Mouse (Mus musculus) kidney, adult 2 months (tissue): Measurements from ENCODE around the gene Sptb. TPM values are rescaled to one million over a fixed set of nuclear protein-coding genes. Genes with fewer than 3 reads are reported as not detected.

Experiments
- DNase-seq: peaks from one replicate; pipeline ENCODE4 v3.0.0; 2021
- H3K27ac ChIP-seq: fragments of 200-500 bp; 2 replicates; pipeline ENCODE4 v1.5.1; 2012; ENCODE audit warnings: low read depth, low read length, control low read depth, inconsistent platforms; ENCODE audit not compliant: insufficient read depth
- H3K27me3 ChIP-seq: fragments of 200-500 bp; replicated peaks from 2 replicates; pipeline ENCODE4 v1.6.1; 2012; ENCODE audit warnings: mild to moderate bottlenecking, moderate library complexity, low read length, inconsistent platforms; ENCODE audit not compliant: control insufficient read depth, insufficient read depth
- H3K36me3 ChIP-seq: fragments of 200-500 bp; 2 replicates; pipeline ENCODE4 v1.6.1; 2012; ENCODE audit warnings: mild to moderate bottlenecking, moderate library complexity, low read length, inconsistent platforms; ENCODE audit not compliant: control insufficient read depth, insufficient read depth
- H3K4me1 ChIP-seq: fragments of 200-500 bp; 2 replicates; pipeline ENCODE4 v1.6.1; 2011; ENCODE audit warnings: low read length; ENCODE audit not compliant: control insufficient read depth, insufficient read depth
- H3K4me3 ChIP-seq: fragments of 200-500 bp; 2 replicates; pipeline ENCODE4 v1.5.1; 2011; ENCODE audit warnings: mild to moderate bottlenecking, low read depth, low read length, control low read depth; ENCODE audit not compliant: insufficient read depth
- CTCF ChIP-seq: fragments of 200-500 bp; conservative IDR thresholded peaks from 2 replicates; pipeline ENCODE4 v1.5.1; 2011; ENCODE audit warnings: low read depth, mild to moderate bottlenecking, control low read depth, low read length, moderate library complexity, mixed read lengths; ENCODE audit not compliant: insufficient read depth, insufficient read length
- POLR2A ChIP-seq: fragments of 200-500 bp; IDR thresholded peaks from one replicate; pipeline ENCODE4 v1.6.1; 2011; ENCODE audit warnings: low read depth, low read length, control low read depth
- WGBS: fragments of 180-500 bp; shearing (Covaris S2); methylation state at CpG from one replicate; pipeline ENCODE4 v1.1.7; 2018; 5-methylcytosine and 5-hydroxymethylcytosine counted together
- polyA plus RNA-seq: library from polyadenylated mRNA; depleted of rRNA; stranded (reverse); fragments of >200 nt; gene quantifications from 2 replicates; pipeline ENCODE4 v1.2.3, GENCODE M21; 2012

The Sptb gene
- polyA plus RNA-seq, 1 experiment, result 1.9 TPM

DNA sequence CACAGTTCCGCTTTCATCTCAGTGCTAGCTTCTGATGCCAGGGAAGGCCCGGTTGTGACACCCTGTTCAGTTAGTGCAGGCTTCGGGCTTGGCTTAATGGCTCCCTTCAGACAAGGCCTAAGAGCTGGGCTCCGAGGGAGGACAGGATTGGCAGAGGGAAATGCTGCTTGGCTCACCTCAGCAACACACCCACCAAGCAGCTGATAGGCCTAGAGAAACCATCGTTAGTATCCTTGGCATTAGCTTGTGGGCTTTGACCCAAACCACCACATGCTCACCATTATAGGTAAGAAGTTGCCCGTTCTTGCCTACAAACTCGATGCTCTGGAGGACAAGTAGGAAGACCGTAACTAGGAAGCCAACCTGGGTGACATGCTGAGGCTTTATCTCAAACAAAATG is 38.3 kb downstream of the Sptb start:
- H3K27me3 ChIP-seq, result no peaks in the 10 kb centered on the region
- 87% methylated on average over 8 of the region's 8 CpGs for WGBS
- no peak for DNase-seq
- H3K4me3 ChIP-seq, result no peak overlapping the region
- TF ChIP-seq CTCF (no peak), POLR2A (no peak)
- no peaks in the 10 kb centered on the region for H3K36me3 ChIP-seq
- no peak overlapping the region for H3K27ac ChIP-seq
- H3K4me1 ChIP-seq, result no peaks in the 10 kb centered on the region

GRCm38 (mm10) chr12:76670533-76671086 is 39.7 kb downstream of the Sptb start:
- peak; percentile 4 for DNase-seq
- Histone ChIP-seq H3K36me3 (no peaks in the 10 kb centered on the region), H3K4me3 (no peak overlapping the region), H3K4me1 (no peaks in the 10 kb centered on the region), H3K27me3 (no peaks in the 10 kb centered on the region), H3K27ac (no peak overlapping the region)
- no peak for TF ChIP-seq POLR2A
- no peak for TF ChIP-seq CTCF
- 62% methylated on average over 13 of the region's 13 CpGs for WGBS

DNA sequence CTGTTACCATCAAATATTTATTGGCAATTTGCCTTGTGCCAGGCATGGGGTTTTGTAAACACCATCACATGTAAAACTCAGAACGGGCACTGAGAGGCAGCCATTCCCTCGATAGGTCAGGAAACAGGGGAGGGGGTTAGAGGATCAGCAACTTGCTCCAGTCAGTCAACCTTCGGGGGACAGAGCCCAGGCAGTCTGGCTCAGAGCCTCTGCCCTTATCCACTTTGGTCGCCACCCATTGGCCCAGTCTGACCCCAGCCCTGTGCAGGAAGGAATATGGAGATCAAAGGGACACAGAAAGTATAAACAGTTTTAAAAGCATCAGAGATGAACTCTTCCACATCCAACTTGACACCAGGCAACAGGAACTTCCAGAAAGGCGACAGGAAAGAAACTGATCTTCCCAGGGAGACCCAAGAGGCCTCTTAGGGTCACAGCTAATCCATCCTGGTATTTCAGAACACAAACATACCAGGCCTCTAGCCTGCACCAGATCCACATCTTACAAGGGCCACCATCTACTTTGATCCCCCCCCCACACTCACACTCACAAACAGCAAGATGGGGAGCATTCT is 40.3 kb downstream of the Sptb start:
- WGBS, result 41% methylated on average over 5 of the region's 5 CpGs
- H3K4me1 ChIP-seq, result no peaks in the 10 kb centered on the region
- no peak overlapping the region for H3K4me3 ChIP-seq
- no peaks in the 10 kb centered on the region for H3K36me3 ChIP-seq
- DNase-seq, result no peak
- H3K27ac ChIP-seq, result no peak overlapping the region
- no peak for TF ChIP-seq CTCF
- no peak for TF ChIP-seq POLR2A
- no peaks in the 10 kb centered on the region for H3K27me3 ChIP-seq

- Histone ChIP-seq H3K36me3 (no peaks in the 10 kb centered on the region), H3K4me1 (no peaks in the 10 kb centered on the region), H3K27ac (no peak overlapping the region), H3K4me3 (no peak overlapping the region), H3K27me3 (no peaks in the 10 kb centered on the region)
- no peak for TF ChIP-seq POLR2A
- no peak for TF ChIP-seq CTCF
- no peak for DNase-seq
- 93% methylated on average over 7 of the region's 7 CpGs for WGBS
Observed at GRCm38 (mm10) chr12:76668654-76669419, 41.5 kb downstream of the Sptb start.

GRCm38 (mm10) chr12:76651788-76652345 is 58.5 kb downstream of the Sptb start:
- DNase-seq, result no peak
- no peak overlapping the region for H3K27ac ChIP-seq
- TF ChIP-seq CTCF, result no peak
- no peak for TF ChIP-seq POLR2A
- no peaks in the 10 kb centered on the region for H3K36me3 ChIP-seq
- H3K27me3 ChIP-seq, result no peaks in the 10 kb centered on the region
- 63% methylated on average over 6 of the region's 6 CpGs for WGBS
- no peak overlapping the region for H3K4me3 ChIP-seq
- H3K4me1 ChIP-seq, result no peaks in the 10 kb centered on the region

DNA sequence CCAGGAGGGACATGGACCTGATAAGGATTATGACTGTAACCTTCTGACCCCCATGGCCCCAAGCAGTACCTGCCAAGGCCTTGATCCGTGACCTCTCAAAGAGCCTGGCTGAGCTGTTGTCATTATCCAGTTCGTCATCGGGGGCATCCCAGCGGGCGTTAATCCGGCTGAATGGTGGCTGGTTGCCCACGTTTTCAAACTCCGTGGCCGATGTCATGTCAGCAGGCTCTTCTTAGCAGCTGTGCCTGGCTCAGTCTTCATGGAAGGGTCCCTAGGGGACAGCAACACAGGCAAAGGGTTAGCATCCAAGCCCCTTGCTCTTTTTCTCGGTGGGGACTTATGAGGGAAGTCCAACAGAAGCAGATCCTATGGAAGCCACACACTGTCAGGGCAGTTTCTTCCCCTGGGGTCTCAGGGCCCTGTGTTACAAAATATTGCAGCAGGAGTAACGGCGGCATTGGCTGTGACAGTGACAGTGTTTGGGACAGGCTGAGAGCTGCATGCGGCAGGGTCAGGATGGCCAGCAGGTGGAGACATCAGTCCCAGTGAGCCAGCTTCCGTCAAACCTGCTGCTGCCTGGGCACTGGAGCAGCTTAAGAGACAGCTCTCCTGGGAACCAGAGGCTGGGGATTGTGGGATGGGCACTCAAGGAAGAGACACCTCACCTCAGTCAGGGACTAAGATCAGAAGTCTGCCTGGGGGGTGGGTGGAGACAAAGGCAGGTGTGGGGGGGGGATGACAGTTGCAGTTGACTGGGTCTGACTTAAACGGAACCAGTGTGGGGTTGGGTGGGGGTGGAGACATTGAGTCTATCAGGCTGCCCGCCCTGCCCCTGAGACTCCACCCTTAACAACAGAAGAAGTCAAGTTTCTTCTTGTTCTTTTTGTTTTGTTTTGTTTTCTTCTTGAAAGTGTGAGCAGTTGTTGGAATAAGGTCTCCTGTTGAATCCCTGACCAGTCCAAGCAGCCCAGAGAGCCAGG is 60.3 kb downstream of the Sptb start:
- DNase-seq, result peak; percentile 69
- WGBS, result 48% methylated on average over 16 of the region's 16 CpGs

More for the DNA sequence above, 60.3 kb downstream of the Sptb start:
- Histone ChIP-seq H3K4me3 (no peak overlapping the region), H3K36me3 (no peaks in the 10 kb centered on the region), H3K27ac (no peak overlapping the region), H3K27me3 (no peaks in the 10 kb centered on the region), H3K4me1 (no peaks in the 10 kb centered on the region)
- TF ChIP-seq POLR2A, result no peak
- TF ChIP-seq CTCF, result peak; percentile 84
